Mouse (Mus musculus): ENCODE data around the gene Slc46a1. TPM values are rescaled to one million over a fixed set of nuclear protein-coding genes. Genes with fewer than 3 reads are reported as not detected.

Slc46a1 gene
- polyA plus RNA-seq, 1 experiment from 2014 or later: 19.8 TPM

- Histone ChIP-seq H3K9ac (replicated peaks; ENCODE audit: low read depth, low read length) (no peak overlapping the region), H3K36me3 (ENCODE audit: control insufficient read depth, insufficient read depth) (no peaks in the 10 kb centered on the region), H3K27ac (ENCODE audit: low read length) (no peak overlapping the region), H3K4me1 (replicated peaks; ENCODE audit: control insufficient read depth, insufficient read depth, low read length) (no peaks in the 10 kb centered on the region), H3K9me3 (ENCODE audit: control insufficient read depth, low read length) (no peaks in the 10 kb centered on the region), H3K4me2 (ENCODE audit: low read length) (no peak overlapping the region), H3K4me3 (replicated peaks; ENCODE audit: low read length) (no peak overlapping the region), H3K27me3 (replicated peaks; ENCODE audit: control insufficient read depth, insufficient read depth, low read length) (no peaks in the 10 kb centered on the region)
- WGBS: 50% methylated on average over 11 of the region's 11 CpGs
- ATAC-seq: no peak
Observed at GRCm38 (mm10) chr11:78430195-78430878, 35.2 kb upstream of the Slc46a1 start.

- H3K4me1 ChIP-seq (replicated peaks; ENCODE audit: control insufficient read depth, insufficient read depth, low read length): no peaks in the 10 kb centered on the region
- 84% methylated on average over 10 of the region's 10 CpGs for WGBS
- H3K9me3 ChIP-seq (ENCODE audit: control insufficient read depth, low read length): no peaks in the 10 kb centered on the region
- H3K27me3 ChIP-seq (replicated peaks; ENCODE audit: control insufficient read depth, insufficient read depth, low read length): no peaks in the 10 kb centered on the region
- no peak overlapping the region for H3K27ac ChIP-seq (ENCODE audit: low read length)
- no peak overlapping the region for H3K4me2 ChIP-seq (ENCODE audit: low read length)
- H3K9ac ChIP-seq (replicated peaks; ENCODE audit: low read depth, low read length): no peak overlapping the region
- no peak for ATAC-seq
- H3K36me3 ChIP-seq (ENCODE audit: control insufficient read depth, insufficient read depth): no peaks in the 10 kb centered on the region
- no peak overlapping the region for H3K4me3 ChIP-seq (replicated peaks; ENCODE audit: low read length)
Observed at GRCm38 (mm10) chr11:78431176-78431575, 34.3 kb upstream of the Slc46a1 start.

GRCm38 (mm10) chr11:78434052-78434451 is 31.4 kb upstream of the Slc46a1 start:
- Histone ChIP-seq H3K4me2 (ENCODE audit: low read length) (no peak overlapping the region), H3K4me3 (replicated peaks; ENCODE audit: low read length) (no peak overlapping the region), H3K9me3 (ENCODE audit: control insufficient read depth, low read length) (no peaks in the 10 kb centered on the region), H3K9ac (replicated peaks; ENCODE audit: low read depth, low read length) (no peak overlapping the region), H3K27ac (ENCODE audit: low read length) (no peak overlapping the region), H3K36me3 (ENCODE audit: control insufficient read depth, insufficient read depth) (no peaks in the 10 kb centered on the region), H3K27me3 (replicated peaks; ENCODE audit: control insufficient read depth, insufficient read depth, low read length) (no peaks in the 10 kb centered on the region), H3K4me1 (replicated peaks; ENCODE audit: control insufficient read depth, insufficient read depth, low read length) (no peaks in the 10 kb centered on the region)
- 87% methylated on average over 4 of the region's 4 CpGs for whole genome bisulfite sequencing
- ATAC-seq: no peak

- Histone ChIP-seq H3K4me2 (ENCODE audit: low read length) (no peak overlapping the region), H3K36me3 (ENCODE audit: control insufficient read depth, insufficient read depth) (no peaks in the 10 kb centered on the region), H3K27ac (ENCODE audit: low read length) (no peak overlapping the region), H3K27me3 (replicated peaks; ENCODE audit: control insufficient read depth, insufficient read depth, low read length) (no peaks in the 10 kb centered on the region), H3K4me1 (replicated peaks; ENCODE audit: control insufficient read depth, insufficient read depth, low read length) (no peaks in the 10 kb centered on the region), H3K4me3 (replicated peaks; ENCODE audit: low read length) (no peak overlapping the region), H3K9ac (replicated peaks; ENCODE audit: low read depth, low read length) (no peak overlapping the region), H3K9me3 (ENCODE audit: control insufficient read depth, low read length) (no peaks in the 10 kb centered on the region)
- ATAC-seq: no peak
- WGBS: 7% methylated on average over 19 of the region's 19 CpGs
Observed at GRCm38 (mm10) chr11:78435776-78436349, 29.6 kb upstream of the Slc46a1 start.

- H3K36me3 ChIP-seq (ENCODE audit: control insufficient read depth, insufficient read depth): no peaks in the 10 kb centered on the region
- WGBS: 92% methylated on average over 7 of the region's 7 CpGs
- H3K27me3 ChIP-seq (replicated peaks; ENCODE audit: control insufficient read depth, insufficient read depth, low read length): no peaks in the 10 kb centered on the region
- H3K9me3 ChIP-seq (ENCODE audit: control insufficient read depth, low read length): no peaks in the 10 kb centered on the region
- no peak overlapping the region for H3K27ac ChIP-seq (ENCODE audit: low read length)
- H3K9ac ChIP-seq (replicated peaks; ENCODE audit: low read depth, low read length): no peak overlapping the region
- no peak for ATAC-seq
- no peak overlapping the region for H3K4me2 ChIP-seq (ENCODE audit: low read length)
- H3K4me3 ChIP-seq (replicated peaks; ENCODE audit: low read length): no peak overlapping the region
- no peaks in the 10 kb centered on the region for H3K4me1 ChIP-seq (replicated peaks; ENCODE audit: control insufficient read depth, insufficient read depth, low read length)
Observed at GRCm38 (mm10) chr11:78437182-78437581, 28.3 kb upstream of the Slc46a1 start.

- Histone ChIP-seq H3K36me3 (ENCODE audit: control insufficient read depth, insufficient read depth) (no peaks in the 10 kb centered on the region), H3K9me3 (ENCODE audit: control insufficient read depth, low read length) (no peaks in the 10 kb centered on the region), H3K27ac (ENCODE audit: low read length) (no peak overlapping the region), H3K4me2 (ENCODE audit: low read length) (no peak overlapping the region), H3K9ac (replicated peaks; ENCODE audit: low read depth, low read length) (no peak overlapping the region), H3K27me3 (replicated peaks; ENCODE audit: control insufficient read depth, insufficient read depth, low read length) (no peaks in the 10 kb centered on the region), H3K4me3 (replicated peaks; ENCODE audit: low read length) (no peak overlapping the region), H3K4me1 (replicated peaks; ENCODE audit: control insufficient read depth, insufficient read depth, low read length) (no peaks in the 10 kb centered on the region)
- ATAC-seq: no peak
- 82% methylated on average over 3 of the region's 3 CpGs for WGBS
Observed at GRCm38 (mm10) chr11:78438399-78438930, 27.0 kb upstream of the Slc46a1 start.

- 80% methylated on average over 5 of the region's 5 CpGs for WGBS
Observed at GRCm38 (mm10) chr11:78443115-78443514, 22.4 kb upstream of the Slc46a1 start.

GRCm38 (mm10) chr11:78447168-78447567 is 18.3 kb upstream of the Slc46a1 start:
- Histone ChIP-seq H3K4me1 (replicated peaks; ENCODE audit: control insufficient read depth, insufficient read depth, low read length) (no peaks in the 10 kb centered on the region), H3K27me3 (replicated peaks; ENCODE audit: control insufficient read depth, insufficient read depth, low read length) (no peaks in the 10 kb centered on the region), H3K4me3 (replicated peaks; ENCODE audit: low read length) (no peak overlapping the region), H3K27ac (ENCODE audit: low read length) (no peak overlapping the region), H3K36me3 (ENCODE audit: control insufficient read depth, insufficient read depth) (no peaks in the 10 kb centered on the region), H3K9ac (replicated peaks; ENCODE audit: low read depth, low read length) (no peak overlapping the region), H3K9me3 (ENCODE audit: control insufficient read depth, low read length) (no peaks in the 10 kb centered on the region), H3K4me2 (ENCODE audit: low read length) (no peak overlapping the region)
- no peak for ATAC-seq
- WGBS: 84% methylated on average over 3 of the region's 3 CpGs

More at GRCm38 (mm10) chr11:78443115-78443514, 22.4 kb upstream of the Slc46a1 start:
- Histone ChIP-seq H3K4me1 (replicated peaks; ENCODE audit: control insufficient read depth, insufficient read depth, low read length) (no peaks in the 10 kb centered on the region), H3K4me2 (ENCODE audit: low read length) (no peak overlapping the region), H3K27me3 (replicated peaks; ENCODE audit: control insufficient read depth, insufficient read depth, low read length) (no peaks in the 10 kb centered on the region), H3K27ac (ENCODE audit: low read length) (no peak overlapping the region), H3K9ac (replicated peaks; ENCODE audit: low read depth, low read length) (no peak overlapping the region), H3K9me3 (ENCODE audit: control insufficient read depth, low read length) (no peaks in the 10 kb centered on the region), H3K4me3 (replicated peaks; ENCODE audit: low read length) (no peak overlapping the region), H3K36me3 (ENCODE audit: control insufficient read depth, insufficient read depth) (no peaks in the 10 kb centered on the region)
- no peak for ATAC-seq

GRCm38 (mm10) chr11:78448242-78448641 is 17.3 kb upstream of the Slc46a1 start:
- Histone ChIP-seq H3K4me2 (ENCODE audit: low read length) (no peak overlapping the region), H3K4me1 (replicated peaks; ENCODE audit: control insufficient read depth, insufficient read depth, low read length) (no peaks in the 10 kb centered on the region), H3K27ac (ENCODE audit: low read length) (no peak overlapping the region), H3K9ac (replicated peaks; ENCODE audit: low read depth, low read length) (no peak overlapping the region), H3K27me3 (replicated peaks; ENCODE audit: control insufficient read depth, insufficient read depth, low read length) (no peaks in the 10 kb centered on the region), H3K9me3 (ENCODE audit: control insufficient read depth, low read length) (no peaks in the 10 kb centered on the region), H3K36me3 (ENCODE audit: control insufficient read depth, insufficient read depth) (no peaks in the 10 kb centered on the region), H3K4me3 (replicated peaks; ENCODE audit: low read length) (no peak overlapping the region)
- ATAC-seq: no peak
- WGBS: 78% methylated on average over 1 of the region's 1 CpGs
